Mouse (Mus musculus) B cell, adult 67 days (primary cell): ENCODE data around the gene Kcne1. TPM values are rescaled to one million over a fixed set of nuclear protein-coding genes. Genes with fewer than 3 reads are reported as not detected.

Experiments used
- total RNA-seq, 2 experiments: library from RNA; stranded (reverse); gene quantifications; 4 replicates each; pipeline ENCODE4 v1.2.4; 2023

Kcne1 gene
- total RNA-seq, result not detected

GRCm38 (mm10) chr16:92359229-92359628, at the start of gene Kcne1:
Gene Kcne1 (minus strand): TSS chr16:92359468.

GRCm38 (mm10) chr16:92321341-92321740, 37.9 kb downstream of the Kcne1 start, which contains the start of gene Fam243:
Gene Fam243 (minus strand): TSS chr16:92321441.

GRCm38 (mm10) chr16:92300649-92301411, 58.4 kb downstream of the Kcne1 start, which contains the start of gene Smim11:
Gene Smim11 (plus strand): TSS chr16:92301286.

Other genes with a start within 250 kb of the Kcne1 start
- not detected for gene Kcne2, start 67.1 kb downstream of the Kcne1 start, total RNA-seq
- gene Smim11, start 58.2 kb downstream of the Kcne1 start, total RNA-seq, result 10 to 100 TPM; 26.1 to 30.3 TPM
- not detected for gene Fam243, start 38.0 kb downstream of the Kcne1 start, total RNA-seq
- 1 to 10 TPM; 8.7 to 9.2 TPM for gene Rcan1, start 111.4 kb upstream of the Kcne1 start, total RNA-seq
- gene Clic6, start 126.3 kb upstream of the Kcne1 start, total RNA-seq, result not detected